Mouse (Mus musculus) retina, adult 2 months (tissue): Measurements from ENCODE around the gene Ttc3.
A peak's percentile ranks its signal among the peaks of the same experiment; 100 is the strongest.

ENCODE experiments used
- DNase-seq: peaks from one replicate; pipeline ENCODE4 v3.0.0-alpha.2; 2012; ENCODE audit warnings: low read depth, low spot score

Gene Ttc3

GRCm38 (mm10) chr16:94358091-94358490 is 12.3 kb upstream of the Ttc3 start:
- DNase-seq, result no peak

- DNase-seq, result no peak
These were observed 9.7 kb upstream of the Ttc3 start for GRCm38 (mm10) chr16:94360578-94361350.

GRCm38 (mm10) chr16:94362174-94362873 is 8.1 kb upstream of the Ttc3 start:
- DNase-seq, result no peak

GRCm38 (mm10) chr16:94363814-94364213 is 6.6 kb upstream of the Ttc3 start:
- no peak for DNase-seq

DNA sequence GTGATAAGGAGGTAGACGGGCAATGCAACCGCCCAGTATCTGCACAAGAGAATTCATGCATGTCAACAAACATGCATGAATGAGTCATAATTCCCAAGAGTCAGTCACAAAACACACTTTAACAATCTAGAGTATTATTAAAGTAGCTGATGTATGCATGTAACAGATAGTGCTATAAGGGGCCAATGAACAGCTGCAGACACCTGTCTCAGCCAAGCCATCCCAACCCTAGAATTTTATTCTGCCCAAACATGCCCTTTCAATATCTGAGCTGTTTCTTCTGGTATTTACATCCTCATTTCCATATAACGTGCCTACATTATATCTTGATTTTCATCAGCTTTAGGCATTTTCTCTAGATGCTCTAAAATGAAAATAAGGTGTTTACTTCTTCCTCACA is 5.0 kb upstream of the Ttc3 start:
- no peak for DNase-seq

GRCm38 (mm10) chr16:94369596-94370172 is 734 bp upstream of the Ttc3 start:
- no peak for DNase-seq

- DNase-seq, result no peak
These were observed 490 bp downstream of the Ttc3 start for GRCm38 (mm10) chr16:94370915-94371300.

GRCm38 (mm10) chr16:94371301-94371931 is 998 bp downstream of the Ttc3 start, which contains the start of gene Pigp:
TSS of gene Pigp (minus strand) at chr16:94371842.
- DNase-seq, result peak; percentile 33

- no peak for DNase-seq
These were observed 9.0 kb downstream of the Ttc3 start for GRCm38 (mm10) chr16:94379386-94379785.

GRCm38 (mm10) chr16:94383277-94383676 is 12.9 kb downstream of the Ttc3 start:
- DNase-seq, result no peak

GRCm38 (mm10) chr16:94387690-94388089 is 17.3 kb downstream of the Ttc3 start:
- DNase-seq, result no peak

DNA sequence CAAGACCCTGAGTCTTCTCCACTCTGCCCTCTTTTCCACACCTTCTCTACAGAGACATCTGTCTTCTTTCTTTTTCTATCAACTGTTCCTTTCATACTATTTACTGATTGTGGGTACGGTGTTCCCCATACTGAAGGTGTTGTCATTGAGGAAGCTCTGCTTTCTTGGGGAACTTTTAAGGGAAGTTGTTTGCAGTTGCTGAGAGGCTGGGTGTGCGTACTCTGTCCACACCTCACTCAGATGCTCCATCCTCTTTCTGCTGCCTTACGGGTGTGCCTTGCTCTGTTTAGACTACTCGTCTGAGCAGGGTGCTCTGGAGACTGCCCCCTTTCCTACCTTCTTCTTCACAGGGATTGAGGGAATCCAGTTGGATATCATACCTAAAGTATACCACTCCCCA is 21.9 kb downstream of the Ttc3 start:
- DNase-seq, result no peak

DNA sequence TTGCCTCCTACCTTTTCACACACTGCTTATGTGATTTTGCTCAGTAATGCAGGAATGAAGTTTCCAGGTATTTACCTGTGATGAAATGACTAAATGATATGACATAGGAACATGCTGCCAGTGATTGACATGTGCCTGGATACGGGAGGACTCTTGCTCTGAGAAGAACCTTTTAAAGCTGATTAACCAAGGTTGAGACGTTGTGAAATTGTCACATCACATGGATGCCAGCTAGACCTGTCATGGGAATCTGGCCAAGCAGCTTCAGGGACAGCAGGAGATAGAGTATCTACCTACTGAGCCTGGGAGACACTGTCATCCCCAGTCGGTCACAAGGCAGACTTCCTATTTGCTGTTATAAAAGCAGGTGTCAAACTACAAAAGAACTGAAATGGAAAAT is 24.6 kb downstream of the Ttc3 start:
- no peak for DNase-seq

- no peak for DNase-seq
These were observed 26.2 kb downstream of the Ttc3 start for GRCm38 (mm10) chr16:94396641-94397040.

DNA sequence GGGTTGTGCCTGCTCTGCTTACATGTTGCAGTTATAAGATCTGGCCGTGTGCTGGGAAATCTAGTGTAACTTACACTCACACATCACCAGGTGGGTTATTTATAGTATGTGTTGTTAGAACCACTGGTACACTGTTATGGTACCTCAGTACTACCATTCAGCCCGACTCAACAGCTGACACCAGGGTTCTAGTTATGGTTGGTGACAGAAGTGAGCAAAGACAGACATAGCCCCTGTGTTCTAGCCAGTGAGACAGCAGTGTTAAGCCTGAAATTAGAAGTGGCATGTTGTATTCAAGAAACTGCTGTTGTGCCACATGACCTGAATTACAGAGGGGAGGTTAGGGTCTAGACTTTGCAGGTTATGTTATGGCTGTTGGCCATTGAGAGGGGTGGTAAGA is 28.7 kb downstream of the Ttc3 start:
- DNase-seq, result no peak

DNA sequence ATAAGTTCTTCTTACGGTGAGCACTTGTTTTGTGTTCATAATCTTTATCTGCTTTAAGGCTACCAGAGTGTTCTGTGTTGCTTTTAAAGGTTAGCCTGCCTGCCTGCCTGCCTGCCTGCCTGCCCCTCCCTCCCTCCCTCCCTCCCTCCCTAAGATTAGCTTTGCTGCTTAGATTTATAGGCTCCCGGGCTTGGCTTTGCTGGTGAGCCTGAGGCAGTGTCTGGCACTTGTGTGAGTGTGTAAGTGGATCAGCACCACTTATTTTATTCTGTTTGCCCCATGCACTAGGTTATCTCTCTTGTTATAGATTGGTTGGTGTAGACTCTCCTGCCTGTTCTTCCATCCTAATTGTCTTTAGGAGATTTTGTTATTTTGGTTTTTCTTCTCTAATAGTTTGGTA is 31.2 kb downstream of the Ttc3 start:
- peak; percentile 37 for DNase-seq

- no peak for DNase-seq
These were observed 31.8 kb downstream of the Ttc3 start for GRCm38 (mm10) chr16:94402185-94402584.

GRCm38 (mm10) chr16:94411287-94411686 is 40.9 kb downstream of the Ttc3 start:
- DNase-seq, result no peak

DNA sequence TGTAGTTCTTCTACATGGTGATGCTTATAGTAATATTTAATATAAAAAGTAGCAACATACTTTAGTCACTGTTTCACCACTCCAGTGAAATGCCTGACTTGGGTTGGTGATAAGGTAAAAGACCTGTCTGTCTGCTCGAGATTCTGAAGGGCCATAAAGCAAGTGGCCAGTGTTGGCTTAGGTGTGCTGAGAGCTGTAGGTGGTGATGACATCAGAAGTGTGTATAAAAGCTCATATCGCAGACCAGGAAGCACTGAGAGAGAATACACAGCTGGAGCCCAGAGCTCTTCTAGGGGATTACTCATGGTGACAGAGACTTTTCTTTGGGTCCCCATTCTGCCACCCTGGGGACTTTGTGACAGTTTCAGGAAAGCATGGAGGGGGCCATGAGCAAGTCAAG is 41.8 kb downstream of the Ttc3 start:
- DNase-seq, result no peak

DNA sequence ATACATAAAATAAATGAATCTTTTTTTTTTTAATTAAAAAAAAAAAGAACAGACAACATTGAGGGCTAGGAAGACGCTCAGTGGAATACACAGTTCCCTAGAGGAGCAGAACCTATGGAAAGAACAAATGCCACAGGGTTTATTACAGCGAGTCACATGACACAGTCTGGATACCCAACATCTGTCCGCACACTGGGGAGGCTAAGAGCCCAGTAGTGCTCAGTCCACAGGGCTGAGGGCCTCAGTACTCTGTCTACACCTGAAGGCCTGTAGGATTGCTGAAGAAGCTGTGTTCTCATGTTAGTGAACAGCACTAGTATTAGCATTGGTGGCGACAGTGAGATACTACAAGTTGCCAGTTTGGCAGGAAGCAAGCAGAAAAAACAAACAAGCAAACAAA is 42.3 kb downstream of the Ttc3 start:
- DNase-seq, result no peak

DNA sequence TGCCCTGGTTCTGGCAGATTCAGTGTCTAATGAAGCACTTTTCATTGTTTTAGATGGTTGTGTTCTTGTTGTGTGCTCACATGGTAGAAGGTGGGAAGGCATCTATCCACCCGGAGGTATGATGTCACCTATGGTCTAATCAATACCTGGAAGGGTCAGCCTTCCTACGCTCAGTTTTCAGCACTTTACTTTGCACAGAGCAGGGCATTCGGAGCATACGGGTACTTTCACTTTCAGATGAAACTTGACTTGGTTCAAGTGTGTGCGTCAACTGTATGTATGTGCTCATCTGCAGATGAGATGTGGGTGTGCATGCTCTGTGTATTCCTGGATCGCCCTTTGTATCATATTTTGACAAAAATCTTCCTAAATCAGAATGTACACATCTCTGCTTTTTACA is 43.7 kb downstream of the Ttc3 start:
- DNase-seq, result no peak

GRCm38 (mm10) chr16:94420498-94420897 is 50.1 kb downstream of the Ttc3 start:
- no peak for DNase-seq
